Mouse (Mus musculus) megakaryocyte progenitor cell, adult 5-6 weeks (primary cell): ENCODE data around the gene Tpst1. TPM values are rescaled to one million over a fixed set of nuclear protein-coding genes. Genes with fewer than 3 reads are reported as not detected.

ENCODE experiments used
- ATAC-seq: replicated peaks from 2 replicates; pipeline ENCODE4 v1.8.0; 2016; ENCODE audit warnings: mild to moderate bottlenecking, moderate TSS enrichment, inconsistent platforms; ENCODE audit not compliant: poor library complexity
- total RNA-seq, 2 experiments: library from RNA; stranded (forward) in 1 of 2; stranded (reverse) in 1 of 2; fragments of 157-497, 149-512 nt in 1 of 2; fragments of 200-1000 nt in 1 of 2; gene quantifications; 2 replicates each; pipeline versions ENCODE4 v1.2.3 to v1.2.4; 2015 to 2017

The Tpst1 gene
- total RNA-seq, 2 experiments from 2014 or later = 6.8 to 10.6 TPM

DNA sequence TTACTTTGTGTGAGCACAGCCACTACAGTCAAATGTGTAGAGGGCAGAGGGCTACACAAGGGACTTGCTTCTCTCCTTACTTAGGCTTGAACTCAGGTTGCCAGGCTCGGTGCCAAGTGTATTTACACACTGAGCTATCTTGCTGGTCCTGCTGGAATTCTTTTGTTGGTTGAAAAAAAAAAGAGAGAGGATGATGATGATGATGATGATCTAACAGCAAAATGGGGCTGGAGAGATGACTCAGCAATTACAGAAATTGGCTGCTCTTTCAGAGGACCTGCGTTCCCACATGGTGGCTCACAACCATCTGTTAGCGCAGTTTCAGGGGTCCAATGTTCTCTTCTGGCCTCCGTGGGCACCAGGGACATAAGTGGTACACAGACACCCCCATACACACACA, 15.5 kb downstream of the Tpst1 start:
- ATAC-seq = no peak

GRCm38 (mm10) chr5:130089177-130089576, 16.1 kb downstream of the Tpst1 start:
- ATAC-seq = peak; percentile 93

DNA sequence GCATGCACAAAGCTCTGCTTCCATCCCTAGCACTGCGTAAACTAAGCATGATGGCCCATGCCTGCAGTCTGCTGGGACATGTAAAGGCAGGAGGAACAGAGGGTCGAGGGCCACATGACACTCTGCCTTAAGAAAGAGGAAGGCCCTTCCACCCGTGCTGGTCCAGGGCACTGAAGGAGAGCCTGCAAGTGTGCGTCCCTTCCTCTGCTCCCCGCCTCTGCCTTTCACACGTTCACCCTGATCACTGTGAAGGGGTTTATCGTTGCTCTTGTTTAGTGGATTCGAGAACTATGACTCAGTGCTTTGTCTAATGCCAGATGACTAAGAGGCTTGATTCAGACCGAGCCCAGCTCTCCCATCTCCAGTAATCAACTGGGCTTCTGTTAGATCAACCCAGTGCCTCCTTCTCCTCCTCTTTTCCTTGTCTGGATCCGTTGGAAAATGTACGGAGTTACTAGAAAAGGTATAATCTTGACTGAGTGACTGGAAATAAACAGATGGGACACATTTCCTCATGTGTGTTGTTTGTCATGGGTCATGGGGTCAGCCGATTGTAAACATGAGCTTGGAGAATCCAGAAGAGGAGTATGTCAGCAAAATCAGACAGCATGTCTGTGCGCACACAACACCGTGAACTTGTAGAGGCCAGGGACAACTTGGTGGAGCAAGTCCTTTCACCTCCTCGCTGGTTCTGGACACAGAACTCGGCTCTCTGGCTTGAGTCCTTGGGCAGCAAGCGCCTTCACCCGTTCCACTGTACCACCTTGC, 16.7 kb downstream of the Tpst1 start:
- ATAC-seq = peak; percentile 72

DNA sequence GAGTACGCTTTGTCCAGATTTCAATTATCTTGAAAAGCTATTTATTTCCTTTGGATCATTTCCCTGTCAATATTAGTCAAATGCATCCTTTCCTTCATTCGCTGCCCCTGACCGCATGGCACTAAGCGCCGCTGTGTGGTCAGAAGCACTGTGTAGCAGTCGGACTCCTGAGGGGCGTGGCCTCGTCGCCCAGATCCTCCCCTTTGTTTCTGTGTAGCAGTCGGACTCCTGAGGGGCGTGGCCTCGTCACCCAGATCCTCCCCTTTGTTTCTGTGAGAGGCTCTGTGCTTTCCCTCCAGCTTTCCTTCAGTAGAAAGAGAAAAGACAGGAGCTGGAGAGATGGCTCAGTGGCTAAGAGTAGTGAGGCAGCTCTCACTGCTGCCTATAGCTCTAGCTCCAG, 23.6 kb downstream of the Tpst1 start:
- no peak for ATAC-seq

DNA sequence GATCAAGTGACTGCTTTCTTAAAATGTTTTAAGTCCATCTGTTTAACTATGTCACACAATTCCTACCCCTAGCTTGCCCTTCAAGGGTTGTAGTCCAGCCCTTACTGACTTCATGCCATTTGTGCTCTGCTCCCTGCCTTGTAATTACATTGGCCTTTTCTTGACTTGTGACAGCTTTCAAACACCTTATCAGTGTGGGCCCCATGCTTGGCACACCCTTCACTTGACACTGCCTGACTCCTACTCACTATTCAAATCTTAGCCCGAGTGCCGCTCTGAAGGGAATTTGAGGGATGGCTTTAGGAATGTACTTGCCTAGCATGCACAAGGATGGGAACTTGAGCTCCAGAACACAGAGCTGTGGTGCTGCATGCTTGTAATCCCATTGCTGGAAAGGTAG, 24.7 kb downstream of the Tpst1 start:
- peak; percentile 82 for ATAC-seq

GRCm38 (mm10) chr5:130101724-130102123, 28.6 kb downstream of the Tpst1 start:
- ATAC-seq = no peak

DNA sequence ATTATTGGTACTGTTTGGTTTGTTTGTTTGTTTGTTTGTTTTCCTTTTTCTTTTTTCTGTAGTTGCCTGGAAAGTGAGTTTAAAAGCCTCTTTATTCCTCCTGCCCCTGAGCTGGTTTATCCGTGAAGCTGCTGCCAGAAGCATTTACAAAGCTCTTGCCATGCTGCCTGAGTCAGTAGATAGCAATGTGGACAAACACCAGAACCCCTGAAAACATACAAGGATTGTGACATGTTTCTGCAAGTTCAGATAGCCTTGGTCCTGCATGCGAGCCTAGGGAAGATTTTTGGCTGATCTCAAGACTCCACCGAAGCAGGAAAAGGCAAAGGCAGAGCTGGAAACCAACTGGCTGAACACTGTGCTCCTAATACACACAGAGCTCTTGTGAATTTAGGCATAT, 36.2 kb downstream of the Tpst1 start:
- ATAC-seq = no peak

- ATAC-seq = no peak
Measured at GRCm38 (mm10) chr5:130110632-130111464, 37.7 kb downstream of the Tpst1 start.

DNA sequence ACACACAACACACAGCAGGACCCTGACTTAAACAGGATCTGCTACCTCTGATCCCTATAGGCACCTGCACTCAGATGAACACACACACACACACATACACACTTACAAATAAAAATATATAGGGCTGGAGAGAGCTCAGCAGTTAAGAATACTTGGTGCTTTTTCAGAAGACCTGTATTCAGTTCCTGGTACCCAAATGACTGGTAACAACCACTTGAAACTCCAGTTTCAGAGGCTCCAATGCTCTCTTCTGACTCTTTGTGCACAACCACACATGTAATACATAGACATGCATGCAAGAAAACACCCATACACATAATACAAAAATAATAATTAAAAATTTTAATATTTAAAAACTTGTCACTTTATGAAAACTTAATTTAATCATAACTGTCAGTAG, 39.5 kb downstream of the Tpst1 start:
- no peak for ATAC-seq

GRCm38 (mm10) chr5:130116116-130116515, 43.0 kb downstream of the Tpst1 start:
- no peak for ATAC-seq

- no peak for ATAC-seq
Measured at GRCm38 (mm10) chr5:130116857-130117256, 43.7 kb downstream of the Tpst1 start.

DNA sequence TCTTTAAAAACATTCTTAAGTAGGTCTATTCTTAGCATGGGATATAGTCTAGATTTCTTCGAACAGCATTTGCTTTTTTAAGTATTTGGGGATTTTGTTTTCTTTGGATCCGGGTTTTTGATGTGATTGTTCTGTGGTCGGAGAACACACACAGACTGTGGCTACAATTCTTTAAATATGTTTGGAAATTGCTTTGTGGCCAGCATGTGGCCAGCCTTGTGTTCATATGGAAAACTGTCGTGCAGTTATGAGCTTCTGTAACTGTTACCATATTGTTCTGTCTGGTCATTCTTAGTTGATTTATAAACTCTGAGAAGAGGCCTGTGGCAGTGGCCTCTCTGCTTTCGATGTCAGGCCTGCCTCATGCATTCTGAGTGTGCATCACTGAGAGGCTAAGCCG, 44.8 kb downstream of the Tpst1 start:
- no peak for ATAC-seq

DNA sequence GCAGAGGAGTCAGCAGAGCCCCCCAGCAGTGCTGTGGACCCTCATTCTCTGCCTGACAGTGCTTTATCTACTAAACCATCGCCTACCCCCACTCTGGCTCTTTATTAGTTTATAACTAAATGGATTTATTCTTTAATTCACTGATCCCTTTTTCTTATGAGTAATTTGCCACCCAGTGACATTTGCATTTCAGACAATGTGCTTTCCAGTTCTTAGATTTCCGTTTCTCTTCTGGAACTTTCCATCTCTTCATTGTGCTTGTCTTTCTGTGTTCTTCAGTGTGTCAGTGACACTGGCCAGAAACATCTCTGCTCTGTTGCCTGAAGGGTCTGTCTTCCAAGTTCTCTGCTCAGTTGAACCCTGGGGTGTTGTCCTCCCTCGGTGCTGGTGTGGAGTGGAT, 46.1 kb downstream of the Tpst1 start:
- no peak for ATAC-seq

GRCm38 (mm10) chr5:130120070-130120736, 47.1 kb downstream of the Tpst1 start:
- no peak for ATAC-seq

DNA sequence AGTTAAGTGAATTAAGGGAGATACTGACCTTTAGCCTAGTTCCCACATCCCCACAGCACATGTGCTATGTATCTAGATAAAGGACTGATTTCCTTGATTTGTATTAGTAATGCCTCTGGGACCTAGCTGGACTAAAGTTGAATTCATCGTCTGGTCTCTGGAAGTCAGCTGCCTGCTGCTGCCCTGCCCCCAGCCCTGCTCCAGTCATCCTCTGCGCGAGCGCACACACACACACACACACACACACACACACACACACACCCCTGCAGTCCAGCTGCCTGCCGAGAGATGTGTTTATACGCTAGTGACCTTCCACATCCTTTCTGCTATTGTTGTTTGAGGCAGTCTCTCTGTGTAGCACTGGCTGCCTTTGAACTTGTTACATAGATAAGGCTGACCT, 47.8 kb downstream of the Tpst1 start:
- no peak for ATAC-seq

DNA sequence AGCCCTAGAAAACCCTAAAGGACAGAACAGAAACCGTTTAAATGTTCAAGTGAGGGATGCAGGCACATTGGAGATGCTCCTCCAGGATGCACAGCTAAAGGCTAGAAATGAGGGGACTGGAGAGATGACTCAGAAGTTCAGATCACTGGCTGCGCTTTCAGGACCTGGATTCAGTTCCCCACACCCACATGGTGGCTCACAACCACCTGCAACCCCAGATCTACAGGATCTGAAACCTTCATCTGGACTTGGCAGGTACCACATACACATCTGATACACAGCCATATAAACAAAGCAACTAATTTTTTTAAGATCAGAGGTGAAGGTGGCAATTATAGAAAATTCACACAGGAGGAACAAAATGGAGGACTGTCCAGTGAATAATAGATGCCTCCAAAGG, 49.2 kb downstream of the Tpst1 start:
- ATAC-seq = no peak

GRCm38 (mm10) chr5:130124271-130124670, 51.1 kb downstream of the Tpst1 start:
- ATAC-seq = no peak

GRCm38 (mm10) chr5:130128686-130129523, 55.8 kb downstream of the Tpst1 start:
- no peak for ATAC-seq

- ATAC-seq = peak; percentile 50
Measured at GRCm38 (mm10) chr5:130129524-130129793, 56.3 kb downstream of the Tpst1 start.

GRCm38 (mm10) chr5:130136597-130136996, 63.5 kb downstream of the Tpst1 start:
- no peak for ATAC-seq

- ATAC-seq = peak; percentile 55
Measured at GRCm38 (mm10) chr5:130139393-130139792, 66.3 kb downstream of the Tpst1 start.
